Mouse (Mus musculus) neural tube, embryonic 14.5 days (tissue): ENCODE measurements around the gene Spem1. TPM values are rescaled to one million over a fixed set of nuclear protein-coding genes. Genes with fewer than 3 reads are reported as not detected.
A peak's percentile ranks its signal among the peaks of the same experiment; 100 is the strongest.

Experiments
- ATAC-seq: fragments of 200-750 bp; cut with Nextera tagmentation; 2 replicates; pipeline ENCODE4 v1.8.0; 2017; ENCODE audit warnings: low read depth, mild to moderate bottlenecking, moderate TSS enrichment, moderate library complexity
- H3K27ac ChIP-seq: fragments of 300-500 bp; sonication (generic); 2 replicates; pipeline ENCODE4 v1.5.1; 2014; ENCODE audit warnings: low read depth, mild to moderate bottlenecking, control low read depth, low read length, moderate library complexity, mixed read lengths
- H3K27me3 ChIP-seq: fragments of 300-500 bp; sonication (generic); 2 replicates; pipeline ENCODE4 v1.6.1; 2014; ENCODE audit warnings: low read length; ENCODE audit not compliant: control insufficient read depth, insufficient read depth
- H3K36me3 ChIP-seq: fragments of 300-500 bp; sonication (generic); 2 replicates; pipeline ENCODE4 v1.6.1; 2014; ENCODE audit warnings: low read length, mixed read lengths; ENCODE audit not compliant: control insufficient read depth, insufficient read depth
- H3K4me1 ChIP-seq: fragments of 300-500 bp; sonication (generic); 2 replicates; pipeline ENCODE4 v1.6.1; 2014; ENCODE audit warnings: low read length; ENCODE audit not compliant: control insufficient read depth, insufficient read depth
- H3K4me2 ChIP-seq: fragments of 300-500 bp; sonication (generic); 2 replicates; pipeline ENCODE4 v1.6.1; 2014; ENCODE audit warnings: mild to moderate bottlenecking, low read depth, low read length, control low read depth
- H3K4me3 ChIP-seq: fragments of 300-500 bp; sonication (generic); 2 replicates; pipeline ENCODE4 v1.5.1; 2014; ENCODE audit warnings: low read depth, low read length, control low read depth, mixed read lengths
- H3K9ac ChIP-seq: fragments of 300-500 bp; sonication (generic); replicated peaks from 2 replicates; pipeline ENCODE4 v1.6.1; 2014; ENCODE audit warnings: low read depth, mild to moderate bottlenecking, control low read depth, low read length, mixed read lengths
- H3K9me3 ChIP-seq: fragments of 300-500 bp; sonication (generic); 2 replicates; pipeline ENCODE4 v1.6.1; 2016; ENCODE audit warnings: low read length; ENCODE audit not compliant: control insufficient read depth
- WGBS: fragments of 180-500 bp; shearing (Covaris S2); extraction: QIAGEN DNeasy Blood & Tissue Kit; methylation state at CpG from one replicate; pipeline ENCODE4 v1.1.7; 2014; 5-methylcytosine and 5-hydroxymethylcytosine counted together
- polyA plus RNA-seq: library from polyadenylated mRNA; unstranded; fragments of >200 nt; fragmentation: Nextera tagmentation; extraction: Ambion mirVana; gene quantifications from 2 replicates; pipeline ENCODE4 v1.2.1, GENCODE M21; 2014

Gene Spem1
- polyA plus RNA-seq, 1 experiment from 2014 or later = 0.40 TPM

DNA sequence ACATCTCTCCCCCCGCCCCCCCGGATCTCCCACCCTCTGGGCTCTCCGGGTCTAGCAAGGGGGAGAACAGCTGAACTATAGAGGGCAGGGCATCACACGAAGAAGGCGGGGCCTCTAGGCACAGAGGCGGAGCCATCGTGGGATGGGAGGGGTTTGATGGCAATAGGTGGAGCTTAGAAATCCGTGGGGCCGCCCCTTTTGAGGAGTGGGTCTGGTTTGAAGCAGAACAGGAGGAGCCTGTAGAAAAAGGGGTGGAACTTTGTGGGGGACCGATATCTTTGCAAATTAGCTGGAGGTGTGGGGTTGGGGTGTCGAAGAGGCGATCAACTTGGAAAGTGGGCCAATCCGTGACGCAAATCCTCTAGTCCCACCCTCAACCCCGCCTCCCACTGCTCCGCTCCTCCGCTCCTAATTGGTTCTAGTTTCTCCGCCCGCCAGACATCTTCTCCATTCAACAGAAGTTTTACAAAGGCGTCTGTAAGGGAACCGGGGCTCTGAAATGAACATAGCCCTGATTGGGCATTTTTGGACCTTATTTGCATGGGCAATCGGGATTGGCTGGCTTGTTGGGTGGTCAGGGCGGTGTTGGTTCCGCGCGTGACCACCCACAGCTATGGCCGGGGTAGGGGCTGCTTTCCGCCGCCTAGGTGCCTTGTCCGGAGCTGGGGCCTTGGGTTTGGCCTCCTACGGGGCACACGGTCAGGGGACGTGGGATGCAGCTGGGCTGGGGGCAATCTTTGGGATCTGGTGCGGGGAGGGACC is 16.2 kb upstream of the Spem1 start, which contains the start of gene Tmem256:
TSS of gene Tmem256 (plus strand) at position 563 of the 762 bp plus-strand sequence.
- 0% methylated on average over 34 of the region's 34 CpGs for WGBS
- peak within 1 kb of the TSS; percentile 92 for H3K4me3 ChIP-seq

DNA sequence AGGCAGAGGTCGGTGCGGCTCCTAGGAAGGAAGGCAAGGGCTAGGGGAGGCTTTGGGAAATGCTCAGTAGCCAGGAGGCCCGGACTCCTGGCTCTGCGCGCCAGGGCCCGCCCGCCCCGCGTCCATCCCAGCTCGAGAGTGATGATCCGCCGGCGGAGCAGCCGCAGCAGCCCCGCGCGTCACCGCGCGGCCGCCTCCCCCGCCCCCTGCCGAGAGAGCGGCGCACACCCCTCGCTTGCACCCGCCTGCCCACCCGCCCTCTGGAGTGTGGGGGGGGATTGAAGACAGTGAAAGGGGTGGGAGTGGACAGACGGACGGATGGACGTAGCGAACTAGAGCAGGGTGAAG is 15.6 kb upstream of the Spem1 start, which contains the start of gene Nlgn2:
TSS of gene Nlgn2 (minus strand) at position 181 of the 348 bp plus-strand sequence.
- Histone ChIP-seq H3K4me1 (peaks cover 29% of the 10 kb centered on the region), H3K27me3 (no peaks in the 10 kb centered on the region), H3K9ac (peak within 1 kb of the TSS; percentile 93), H3K9me3 (no peaks in the 10 kb centered on the region), H3K36me3 (peaks cover 14% of the 10 kb centered on the region), H3K4me3 (peak within 1 kb of the TSS; percentile 92), H3K27ac (peak within 1 kb of the TSS; percentile 97), H3K4me2 (peak within 1 kb of the TSS; percentile 98)
- WGBS = 0% methylated on average over 28 of the region's 32 CpGs
- ATAC-seq = peak; percentile 68

More for the DNA sequence above, 16.2 kb upstream of the Spem1 start, which contains the start of gene Tmem256:
- H3K4me1 ChIP-seq = peaks cover 29% of the 10 kb centered on the region
- H3K36me3 ChIP-seq = peaks cover 8% of the 10 kb centered on the region
- no peaks in the 10 kb centered on the region for H3K9me3 ChIP-seq
- peak within 1 kb of the TSS; percentile 93 for H3K9ac ChIP-seq
- ATAC-seq = peak; percentile 89
- H3K27ac ChIP-seq = peak within 1 kb of the TSS; percentile 97
- H3K4me2 ChIP-seq = peak within 1 kb of the TSS; percentile 98
- no peaks in the 10 kb centered on the region for H3K27me3 ChIP-seq

DNA sequence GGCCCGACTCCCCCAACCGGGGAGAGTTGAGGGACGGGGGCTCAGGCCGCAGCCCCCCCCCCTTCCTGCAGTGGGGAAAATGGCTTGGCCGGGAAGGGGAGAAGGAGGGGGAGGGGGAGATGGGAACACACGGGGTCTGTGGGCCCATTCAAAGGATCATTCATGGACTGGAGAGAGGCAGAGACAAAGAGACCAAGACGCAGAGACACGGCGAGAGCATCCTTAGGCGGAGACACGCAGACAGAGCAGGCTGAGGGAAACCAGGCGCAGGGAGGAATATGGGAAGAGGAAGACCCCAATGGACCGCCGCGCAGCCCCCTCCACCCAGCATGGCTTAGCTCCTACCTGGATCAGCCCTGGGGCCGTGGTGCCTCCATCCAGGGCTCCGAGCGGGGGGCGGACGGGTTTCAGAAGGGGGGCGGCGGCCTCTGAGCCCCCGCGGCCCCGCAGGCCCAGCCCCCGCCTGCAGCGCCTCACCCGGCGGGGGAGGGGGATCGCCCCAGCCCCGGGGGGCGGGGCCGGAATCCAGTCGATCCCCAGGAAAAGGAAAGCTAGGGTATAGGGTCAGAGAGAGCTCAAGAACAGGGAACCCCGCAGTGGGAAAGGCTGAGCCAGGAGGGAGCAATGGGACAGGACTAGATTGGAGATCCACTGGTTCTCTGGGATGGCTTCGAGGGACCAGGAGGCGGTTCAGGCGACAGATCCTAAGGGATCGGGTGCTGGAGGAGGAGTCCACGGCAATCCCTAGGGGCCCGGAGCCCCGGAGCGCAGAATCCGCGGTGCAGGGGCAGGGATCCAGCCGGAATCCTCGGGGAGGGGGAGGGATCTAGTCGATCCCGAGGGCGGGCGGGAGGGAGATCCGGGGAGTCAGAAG is 15.0 kb upstream of the Spem1 start:
- ATAC-seq = peak; percentile 3
- Histone ChIP-seq H3K4me2 (peak overlapping the region; percentile 98), H3K36me3 (peaks cover 15% of the 10 kb centered on the region), H3K9me3 (no peaks in the 10 kb centered on the region), H3K4me1 (peaks cover 29% of the 10 kb centered on the region), H3K4me3 (peak overlapping the region; percentile 92), H3K27me3 (no peaks in the 10 kb centered on the region), H3K27ac (peak overlapping the region; percentile 97), H3K9ac (peak overlapping the region; percentile 93)
- WGBS = 2% methylated on average over 44 of the region's 52 CpGs

DNA sequence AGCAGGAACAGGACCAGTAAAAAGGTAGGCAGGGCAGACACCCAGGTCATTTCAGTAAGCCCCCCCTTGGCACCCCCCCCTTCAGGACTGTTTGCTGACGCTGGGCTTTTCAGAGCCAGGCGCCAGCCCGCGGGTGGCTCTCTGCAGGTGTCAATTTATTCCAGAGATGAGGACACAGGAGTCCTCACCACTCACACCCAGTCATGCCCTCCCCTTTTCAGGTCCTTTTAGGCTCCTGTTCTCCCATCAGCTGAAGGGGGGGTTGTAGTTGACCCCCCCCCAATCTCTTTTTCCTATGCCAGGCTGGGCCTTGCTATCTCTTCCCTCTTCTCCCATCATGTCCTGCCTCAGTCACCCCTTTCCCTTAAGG is 14.0 kb upstream of the Spem1 start:
- peak overlapping the region; percentile 92 for H3K4me3 ChIP-seq
- peak overlapping the region; percentile 93 for H3K9ac ChIP-seq
- peak overlapping the region; percentile 98 for H3K4me2 ChIP-seq
- H3K27ac ChIP-seq = peak overlapping the region; percentile 97
- no peak for ATAC-seq
- 4% methylated on average over 4 of the region's 4 CpGs for WGBS
- no peaks in the 10 kb centered on the region for H3K27me3 ChIP-seq
- H3K9me3 ChIP-seq = no peaks in the 10 kb centered on the region
- peaks cover 16% of the 10 kb centered on the region for H3K36me3 ChIP-seq
- H3K4me1 ChIP-seq = peaks cover 29% of the 10 kb centered on the region

DNA sequence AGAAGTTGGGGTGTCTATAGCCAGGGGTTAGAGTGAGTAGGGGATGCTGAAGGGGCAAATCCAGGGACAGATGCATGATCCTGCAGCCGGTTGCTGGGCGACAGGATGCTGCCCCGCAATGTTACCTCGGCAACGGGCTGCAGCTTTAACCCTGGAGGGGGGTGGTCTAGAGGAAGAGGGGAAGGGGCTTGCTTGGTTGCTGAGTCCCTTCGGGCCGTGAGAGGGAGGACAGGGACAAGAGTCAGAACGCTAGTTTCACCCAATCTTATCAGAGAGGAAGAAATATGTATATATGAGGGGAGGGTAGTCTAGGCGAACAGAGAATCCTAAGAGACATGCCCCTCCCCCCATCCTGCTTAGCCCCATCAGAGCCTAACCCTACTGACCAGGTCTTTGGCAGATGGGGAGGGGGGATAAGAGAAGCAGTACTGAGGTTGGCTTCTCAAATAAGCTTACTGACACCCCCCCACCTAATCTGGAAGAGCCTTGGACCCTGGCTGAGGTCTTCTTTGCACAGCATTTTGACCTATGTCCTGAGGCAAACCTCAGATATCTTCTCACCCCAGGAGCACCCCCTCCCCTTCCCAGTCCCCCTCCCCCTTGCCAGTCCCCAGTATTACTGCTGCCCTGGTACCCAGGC is 13.5 kb upstream of the Spem1 start:
- no peak for ATAC-seq
- no peaks in the 10 kb centered on the region for H3K9me3 ChIP-seq
- 3% methylated on average over 9 of the region's 9 CpGs for WGBS
- peaks cover 29% of the 10 kb centered on the region for H3K4me1 ChIP-seq
- H3K27me3 ChIP-seq = no peaks in the 10 kb centered on the region
- H3K4me2 ChIP-seq = peak overlapping the region; percentile 98
- peaks cover 18% of the 10 kb centered on the region for H3K36me3 ChIP-seq
- peak overlapping the region; percentile 93 for H3K9ac ChIP-seq
- H3K27ac ChIP-seq = peak overlapping the region; percentile 34
- peak overlapping the region; percentile 92 for H3K4me3 ChIP-seq

DNA sequence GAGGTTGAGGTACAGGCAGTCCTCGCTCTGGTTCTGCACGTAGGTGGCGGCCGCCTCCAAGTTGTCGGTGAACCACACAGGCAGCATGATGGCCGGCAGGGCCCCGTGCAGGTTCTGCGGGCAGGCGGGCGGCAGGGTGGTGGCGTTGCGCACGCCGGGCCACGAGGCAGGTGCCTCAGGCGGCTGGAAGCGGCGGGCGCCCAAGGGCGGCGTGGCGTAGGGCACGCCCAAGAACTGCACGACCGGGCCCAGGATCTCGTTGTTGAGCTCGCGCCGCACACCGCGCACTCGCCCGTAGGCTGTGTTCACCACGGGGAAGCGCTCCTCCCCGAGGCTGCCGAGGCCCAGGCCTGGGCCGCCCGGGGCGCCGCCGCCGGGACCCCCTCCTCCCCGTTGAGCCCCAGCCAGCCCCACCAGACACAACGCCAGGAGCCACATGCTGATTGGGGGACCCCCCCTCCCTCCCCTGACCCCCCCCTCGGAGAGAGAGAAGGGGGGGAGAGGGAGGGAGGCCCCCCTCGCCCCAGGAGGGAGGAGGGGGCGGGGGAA is 12.1 kb upstream of the Spem1 start:
- Histone ChIP-seq H3K27ac (no peak overlapping the region), H3K27me3 (no peaks in the 10 kb centered on the region), H3K9ac (peak overlapping the region; percentile 93), H3K36me3 (peaks cover 22% of the 10 kb centered on the region), H3K9me3 (no peaks in the 10 kb centered on the region), H3K4me2 (peak overlapping the region; percentile 98), H3K4me1 (peaks cover 25% of the 10 kb centered on the region), H3K4me3 (peak overlapping the region; percentile 92)
- no peak for ATAC-seq
- WGBS = 7% methylated on average over 37 of the region's 48 CpGs

DNA sequence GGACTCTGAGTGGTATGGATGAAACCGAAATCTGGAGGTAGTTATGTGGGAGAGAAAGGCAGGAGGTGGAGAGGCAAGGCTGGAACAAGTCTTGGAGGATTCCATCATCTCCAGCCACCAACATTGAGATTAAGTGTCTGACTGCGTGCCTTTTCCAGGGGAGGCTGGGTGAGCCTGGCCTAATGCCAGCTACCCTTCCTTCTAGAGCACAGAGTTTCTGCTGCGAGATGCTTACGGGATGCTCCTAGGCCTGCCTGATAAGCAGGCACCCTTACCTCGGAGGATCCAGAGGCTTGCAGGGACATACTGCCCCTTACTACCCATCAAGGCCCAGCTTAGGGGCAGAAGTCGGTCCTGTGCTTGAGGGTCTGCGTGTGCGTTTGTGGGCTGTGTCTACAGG is 11.6 kb upstream of the Spem1 start:
- H3K27ac ChIP-seq = no peak overlapping the region

DNA sequence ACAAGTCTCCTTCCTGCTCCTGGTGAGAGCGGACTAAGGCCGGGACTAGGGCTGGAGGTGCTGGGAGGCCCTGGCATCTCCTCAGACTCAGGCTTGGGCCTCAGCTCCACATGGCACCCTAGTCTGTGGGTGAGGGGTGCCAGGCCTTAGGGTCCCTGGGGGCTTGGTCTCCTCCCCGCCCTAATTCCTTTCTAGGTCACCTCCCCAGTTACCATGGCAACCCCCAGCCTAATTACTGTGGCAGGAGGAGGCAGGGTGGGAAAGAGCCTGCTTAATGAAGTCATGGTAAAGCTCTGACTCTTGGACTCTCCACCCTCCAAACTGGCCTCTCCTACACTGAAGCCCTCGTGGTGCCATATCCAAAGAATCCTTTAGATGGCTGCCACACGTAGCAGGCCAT is 6.9 kb upstream of the Spem1 start:
- H3K27me3 ChIP-seq = no peaks in the 10 kb centered on the region
- peaks cover 6% of the 10 kb centered on the region for H3K4me1 ChIP-seq
- no peak overlapping the region for H3K4me3 ChIP-seq
- no peaks in the 10 kb centered on the region for H3K9me3 ChIP-seq
- no peak overlapping the region for H3K27ac ChIP-seq
- H3K36me3 ChIP-seq = peaks cover 68% of the 10 kb centered on the region
- 56% methylated on average over 5 of the region's 5 CpGs for WGBS
- no peak overlapping the region for H3K4me2 ChIP-seq
- H3K9ac ChIP-seq = no peak overlapping the region
- ATAC-seq = no peak

More for the DNA sequence above, 11.6 kb upstream of the Spem1 start:
- Histone ChIP-seq H3K4me1 (peaks cover 24% of the 10 kb centered on the region), H3K4me3 (peak overlapping the region; percentile 92), H3K9ac (peak overlapping the region; percentile 93), H3K4me2 (peak overlapping the region; percentile 98), H3K36me3 (peaks cover 27% of the 10 kb centered on the region), H3K27me3 (no peaks in the 10 kb centered on the region), H3K9me3 (no peaks in the 10 kb centered on the region)
- no peak for ATAC-seq
- 49% methylated on average over 8 of the region's 8 CpGs for WGBS
